Mouse (Mus musculus): ENCODE results near the gene 4930467E23Rik. TPM values are rescaled to one million over a fixed set of nuclear protein-coding genes. Genes with fewer than 3 reads are reported as not detected.
"Not testable (repeated sequence)": the region's sequence is repeated elsewhere in the genome, so short reads cannot be mapped to it uniquely, and the experiment has no call there.

The 4930467E23Rik gene
- total RNA-seq (2021) = not detected
- long read RNA-seq = 0 reads

DNA sequence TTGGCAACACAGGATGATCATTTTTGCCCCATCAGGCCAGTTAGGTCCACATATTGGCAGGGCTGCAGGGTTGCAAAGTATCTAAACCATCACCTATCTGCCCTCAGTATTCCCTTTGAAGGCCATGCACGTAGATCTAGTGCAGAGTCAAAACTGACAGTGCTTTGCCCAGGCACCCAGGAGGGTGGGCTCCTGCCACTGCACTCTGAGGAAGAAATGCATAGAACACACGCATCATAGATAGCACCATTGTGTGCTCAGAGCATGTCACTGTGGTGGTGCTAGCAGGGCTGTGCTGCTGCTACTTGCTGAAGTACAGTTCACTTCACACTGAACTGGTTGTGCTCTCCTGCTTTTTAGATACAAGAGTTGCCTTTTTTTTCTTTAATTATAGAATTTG is at the start of gene 4930467E23Rik:
4930467E23Rik (plus strand) TSS at position 301 of the 400 bp plus-strand sequence.
- not testable (repeated sequence) for DNase-seq (ENCODE audit: low spot score in 2 of 2)

- DNase-seq (ENCODE audit: low spot score in 2 of 2) = not testable (repeated sequence)
Observed at GRCm38 (mm10) chr8:19682311-19682710, 47.1 kb upstream of the 4930467E23Rik start.

DNA sequence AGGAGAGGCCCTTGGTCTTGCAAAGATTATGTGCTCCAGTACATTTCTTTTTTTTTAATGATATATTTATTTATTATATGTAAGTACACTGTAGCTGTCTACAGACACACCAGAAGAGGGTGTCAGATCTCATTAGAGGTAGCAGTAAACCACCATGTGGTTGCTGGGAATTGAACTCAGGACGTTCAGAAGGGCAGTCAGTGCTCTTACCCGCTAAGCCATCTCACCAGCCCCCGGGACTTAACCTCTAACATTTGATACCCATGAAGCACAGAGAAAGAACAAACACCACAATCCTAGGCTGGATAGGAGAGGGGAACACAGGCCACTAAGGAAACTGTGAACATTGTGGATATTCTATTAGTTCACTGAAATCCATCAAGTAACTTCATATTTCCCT is 43.9 kb upstream of the 4930467E23Rik start:
- DNase-seq (ENCODE audit: low spot score in 2 of 2) = not testable (repeated sequence)

DNA sequence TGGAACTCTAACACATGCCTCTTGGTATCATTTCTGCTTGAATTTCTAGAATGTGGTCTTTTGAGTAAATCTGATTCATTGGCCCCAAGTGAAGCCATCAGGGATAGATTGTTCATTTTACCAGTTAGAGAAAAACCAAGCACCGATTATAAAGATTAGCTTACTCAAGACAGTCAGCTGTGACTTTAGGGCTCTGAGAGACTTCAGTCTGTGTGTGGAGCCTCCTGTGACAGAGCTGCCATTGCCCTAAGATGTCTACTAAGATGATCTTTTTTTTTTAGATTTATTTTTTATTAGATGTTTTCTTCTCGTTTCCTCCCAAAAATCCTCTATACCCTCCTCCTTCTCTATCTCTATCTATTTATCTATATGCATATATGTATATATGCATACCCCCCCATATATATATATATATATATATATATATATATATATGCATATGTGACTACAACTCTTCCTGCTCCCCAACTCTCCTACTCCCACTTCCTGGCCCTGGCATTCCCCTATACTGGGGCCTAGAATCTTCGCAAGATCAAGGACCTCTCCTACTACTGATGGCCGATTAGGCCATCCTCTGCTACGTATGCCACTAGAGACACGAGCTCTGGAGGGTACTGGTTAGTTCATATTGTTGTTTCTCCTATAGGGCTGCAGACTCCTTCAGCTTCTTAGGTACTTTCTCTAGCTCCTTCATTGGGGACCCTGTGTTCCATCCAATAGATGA is 40.4 kb upstream of the 4930467E23Rik start:
- DNase-seq (ENCODE audit: low spot score in 2 of 2) = not testable (repeated sequence)

- not testable (repeated sequence) for DNase-seq (ENCODE audit: low spot score in 2 of 2)
Observed at GRCm38 (mm10) chr8:19689745-19690144, 39.6 kb upstream of the 4930467E23Rik start.

GRCm38 (mm10) chr8:19691421-19691820 is 38.0 kb upstream of the 4930467E23Rik start:
- DNase-seq (ENCODE audit: low spot score in 2 of 2) = not testable (repeated sequence)

DNA sequence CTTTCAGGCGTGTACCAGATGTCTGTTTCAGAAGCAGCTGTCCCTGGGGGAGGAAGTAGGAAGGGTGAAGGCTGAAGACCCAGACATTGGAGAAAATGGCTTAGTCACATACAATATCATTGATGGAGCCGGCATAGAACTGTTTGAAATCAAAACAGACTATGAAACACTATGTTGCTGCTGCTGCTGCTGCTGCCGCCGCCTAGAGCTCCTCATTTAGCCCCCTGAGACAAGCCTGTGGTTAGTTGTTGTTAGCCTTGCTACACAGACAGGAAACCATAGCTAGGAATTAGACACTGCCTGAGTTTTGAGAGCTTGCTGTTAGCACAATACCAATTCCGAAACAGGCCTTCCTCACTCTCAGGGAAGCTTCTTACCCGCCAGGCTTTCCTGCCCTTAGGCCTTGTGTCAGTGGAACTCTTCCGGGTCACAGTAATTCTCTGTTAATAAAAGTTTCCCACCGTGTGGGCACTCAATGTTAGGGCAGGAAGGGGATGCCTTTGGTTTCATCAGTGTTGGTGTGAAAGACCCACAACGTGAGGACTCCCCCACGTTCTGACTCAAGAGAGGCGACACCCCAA is 31.8 kb upstream of the 4930467E23Rik start:
- not testable (repeated sequence) for DNase-seq (ENCODE audit: low spot score in 2 of 2)

- not testable (repeated sequence) for DNase-seq (ENCODE audit: low spot score in 2 of 2)
Observed at GRCm38 (mm10) chr8:19698123-19698522, 31.3 kb upstream of the 4930467E23Rik start.

DNA sequence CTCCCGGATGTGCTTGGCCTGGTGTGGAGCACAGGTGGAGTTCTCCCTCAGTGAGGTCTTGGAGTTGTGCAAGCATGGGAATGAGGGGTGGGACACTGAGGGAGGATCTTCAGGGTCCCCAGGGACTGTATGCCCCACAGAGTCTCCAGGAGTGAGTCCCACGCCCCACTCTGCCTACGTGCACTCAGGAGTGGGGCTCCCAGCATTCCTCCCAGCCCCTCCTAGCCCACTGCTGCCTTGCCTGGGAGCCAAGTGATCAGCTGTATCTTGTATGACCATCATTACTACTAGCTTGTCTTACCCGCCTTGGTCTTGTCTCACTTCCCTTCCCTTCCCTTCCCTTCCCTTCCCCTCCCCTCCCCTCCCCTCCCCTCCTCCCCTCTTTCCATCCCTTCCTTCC is 30.7 kb upstream of the 4930467E23Rik start:
- peak; percentile 62 to 64 for DNase-seq (ENCODE audit: low spot score in 2 of 2)

DNA sequence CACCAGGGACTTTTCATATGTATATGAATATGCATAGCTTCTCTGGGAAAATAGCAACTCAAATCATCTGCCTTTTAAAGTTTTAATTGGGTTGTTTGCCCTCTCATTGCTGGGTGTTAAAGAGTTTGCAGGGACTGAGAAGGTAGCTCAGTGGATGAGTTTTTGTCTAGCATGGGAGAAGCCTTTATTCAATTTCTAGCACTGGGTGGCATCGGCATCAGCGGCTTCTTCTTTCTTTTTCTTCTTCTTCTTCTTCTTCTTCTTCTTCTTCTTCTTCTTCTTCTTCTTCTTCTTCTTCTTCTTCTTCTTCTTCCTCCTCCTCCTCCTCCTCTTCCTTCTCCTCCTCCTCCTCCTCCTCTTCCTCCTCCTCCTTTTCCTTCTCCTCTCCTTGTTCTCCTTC is 28.1 kb upstream of the 4930467E23Rik start:
- not testable (repeated sequence) for DNase-seq (ENCODE audit: low spot score in 2 of 2)

DNA sequence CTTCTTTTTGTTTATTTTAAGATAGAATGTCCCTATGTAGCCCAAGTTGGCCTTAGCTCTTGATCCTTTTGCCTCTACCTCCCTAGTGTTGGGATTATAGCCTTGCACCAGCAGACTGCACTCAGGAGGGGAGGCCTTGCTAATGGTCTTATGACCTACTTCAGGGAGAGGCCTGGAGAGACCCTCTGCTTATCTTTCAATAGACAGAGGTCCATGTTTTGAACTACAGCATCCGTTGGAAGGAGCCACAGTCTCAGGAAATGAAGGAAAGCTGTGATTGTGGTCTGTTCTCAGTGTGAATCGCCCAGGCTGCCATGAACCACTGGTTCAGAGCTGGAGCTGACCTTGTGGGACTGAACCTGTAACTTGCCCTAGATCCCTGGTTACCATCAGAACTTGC is 27.1 kb upstream of the 4930467E23Rik start:
- not testable (repeated sequence) for DNase-seq (ENCODE audit: low spot score in 2 of 2)

GRCm38 (mm10) chr8:19702972-19703709 is 26.2 kb upstream of the 4930467E23Rik start:
- peak; percentile 97 to 99 for DNase-seq (ENCODE audit: low spot score in 2 of 2)

DNA sequence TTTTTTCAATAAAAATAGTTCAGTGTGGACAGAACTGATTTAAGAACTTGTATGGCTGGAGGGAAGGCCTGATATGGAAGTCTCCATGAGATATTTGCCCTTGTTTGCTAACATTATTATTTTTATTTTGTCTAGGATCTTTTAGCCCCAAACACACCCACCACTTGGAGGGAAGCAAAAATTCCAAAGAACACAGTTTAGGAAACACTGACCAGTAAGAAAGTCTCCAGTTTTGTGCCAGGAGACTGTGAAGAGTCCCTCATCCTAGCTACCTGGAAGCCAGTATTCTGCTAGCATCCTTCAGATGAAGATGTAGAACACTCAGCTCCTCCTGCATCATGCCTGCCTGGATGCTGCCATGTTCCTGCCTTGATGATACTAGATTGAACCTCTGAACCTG is 25.5 kb upstream of the 4930467E23Rik start:
- not testable (repeated sequence) for DNase-seq (ENCODE audit: low spot score in 2 of 2)

- not testable (repeated sequence) for DNase-seq (ENCODE audit: low spot score in 2 of 2)
Observed at GRCm38 (mm10) chr8:19704441-19705215, 24.7 kb upstream of the 4930467E23Rik start.

- not testable (repeated sequence) for DNase-seq (ENCODE audit: low spot score in 2 of 2)
Observed at GRCm38 (mm10) chr8:19705216-19705600, 24.2 kb upstream of the 4930467E23Rik start.

GRCm38 (mm10) chr8:19706101-19706725 is 23.2 kb upstream of the 4930467E23Rik start:
- DNase-seq (ENCODE audit: low spot score in 2 of 2) = not testable (repeated sequence)

DNA sequence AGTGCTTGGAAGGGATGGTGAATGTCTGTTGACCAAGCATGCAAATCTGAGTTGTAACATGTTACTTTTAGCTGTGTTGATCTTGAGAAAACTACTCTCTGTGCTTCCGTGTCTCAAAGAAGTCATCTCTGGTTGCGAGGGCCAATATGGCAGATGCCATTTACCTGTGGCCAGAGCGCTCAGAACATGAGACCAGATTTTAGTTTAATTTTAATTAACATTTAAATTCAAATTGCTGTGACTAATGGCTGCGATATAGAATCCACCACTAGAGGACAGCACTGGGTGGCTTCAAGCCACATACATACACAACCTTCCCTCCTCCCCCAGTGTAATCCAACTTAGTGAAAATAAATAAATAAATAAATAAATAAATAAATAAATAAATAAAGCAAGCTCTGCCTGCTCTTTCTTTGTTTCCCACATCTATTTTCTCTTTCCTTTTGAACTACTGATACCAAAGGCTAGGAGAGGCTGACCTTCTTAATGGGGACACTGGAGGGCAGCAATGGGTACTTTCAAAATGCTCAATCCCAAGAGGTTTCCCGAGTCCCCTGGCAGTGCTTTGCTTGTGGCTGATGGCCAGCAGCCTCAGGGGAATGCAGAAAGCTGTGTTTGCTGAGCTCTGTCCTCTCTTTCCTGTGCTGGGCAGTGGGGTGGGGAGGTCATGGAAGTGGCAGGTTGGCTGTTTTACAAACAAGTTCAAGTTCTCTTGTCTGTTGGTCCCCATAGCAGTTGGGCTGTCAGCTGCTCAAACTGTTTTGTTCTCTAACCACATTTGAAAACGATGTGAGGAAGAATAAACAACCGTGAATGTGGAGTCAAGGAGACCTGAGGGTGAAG is 22.2 kb upstream of the 4930467E23Rik start:
- DNase-seq (ENCODE audit: low spot score in 2 of 2) = peak; percentile 94 to 97

DNA sequence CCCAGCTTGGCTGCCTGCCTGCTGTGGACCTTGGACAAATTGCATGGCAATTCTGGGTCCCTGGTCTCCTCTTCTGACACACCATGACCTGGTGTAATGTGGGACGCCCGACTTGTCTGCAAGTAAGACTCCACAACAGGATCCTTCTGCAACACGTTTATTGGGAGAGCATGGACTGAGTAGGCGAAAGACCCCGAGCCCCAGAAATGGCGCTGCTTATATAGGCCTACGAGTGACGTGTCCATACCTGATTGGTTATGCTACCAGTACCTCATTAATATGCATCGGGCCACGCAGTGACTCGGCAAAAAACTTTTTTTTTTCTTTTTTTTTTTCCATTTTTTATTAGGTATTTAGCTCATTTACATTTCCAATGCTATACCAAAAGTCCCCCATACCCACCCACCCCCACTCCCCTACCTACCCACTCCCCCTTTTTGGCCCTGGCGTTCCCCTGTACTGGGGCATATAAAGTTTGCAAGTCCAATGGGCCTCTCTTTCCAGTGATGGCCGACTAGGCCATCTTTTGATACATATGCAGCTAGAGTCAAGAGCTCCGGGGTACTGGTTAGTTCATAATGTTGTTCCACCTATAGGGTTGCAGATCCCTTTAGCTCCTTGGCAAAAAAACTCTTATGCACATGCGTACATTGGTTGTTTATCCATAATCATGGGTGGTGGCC is 21.5 kb upstream of the 4930467E23Rik start:
- DNase-seq (ENCODE audit: low spot score in 2 of 2) = not testable (repeated sequence)

- DNase-seq (ENCODE audit: low spot score in 2 of 2) = not testable (repeated sequence)
Observed at GRCm38 (mm10) chr8:19708976-19709375, 20.4 kb upstream of the 4930467E23Rik start.

Measured in layer of hippocampus, postnatal 10 days (tissue).